Mouse (Mus musculus): ENCODE results near the gene Tcp11l2. TPM values are rescaled to one million over a fixed set of nuclear protein-coding genes. Genes with fewer than 3 reads are reported as not detected.

Tcp11l2 gene
- polyA plus RNA-seq, 1 experiment from 2014 or later, result 6.4 TPM

DNA sequence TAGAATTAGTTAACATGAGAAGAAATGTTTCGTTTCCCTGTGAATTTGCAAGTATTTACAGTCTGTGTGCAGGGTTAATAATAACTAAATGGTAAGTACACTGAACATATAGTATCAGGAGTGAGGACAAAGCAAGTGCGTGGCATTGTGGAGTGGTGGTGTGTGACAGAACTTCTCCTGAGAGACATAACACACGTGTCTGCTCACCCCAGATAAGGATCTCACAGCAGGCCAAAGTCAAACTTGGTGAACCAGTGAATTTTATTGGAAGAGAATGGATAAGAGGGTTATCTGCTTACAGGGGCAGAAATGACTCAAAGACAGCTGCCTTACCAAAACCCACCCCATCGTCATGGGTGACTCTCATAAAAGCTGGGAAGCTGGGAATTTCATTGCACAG lies 72.5 kb downstream of the Tcp11l2 start:
- Histone ChIP-seq H3K27ac (no peak overlapping the region), H3K4me3 (no peak overlapping the region), H3K27me3 (ENCODE audit: insufficient read depth, poor library complexity, severe bottlenecking) (no peaks in the 10 kb centered on the region), H3K36me3 (peaks cover 45% of the 10 kb centered on the region), H3K4me1 (no peaks in the 10 kb centered on the region), H3K9me3 (no peaks in the 10 kb centered on the region)
- no peak for DNase-seq (ENCODE audit: low spot score)
- WGBS, result 83% methylated on average over 4 of the region's 4 CpGs

DNA sequence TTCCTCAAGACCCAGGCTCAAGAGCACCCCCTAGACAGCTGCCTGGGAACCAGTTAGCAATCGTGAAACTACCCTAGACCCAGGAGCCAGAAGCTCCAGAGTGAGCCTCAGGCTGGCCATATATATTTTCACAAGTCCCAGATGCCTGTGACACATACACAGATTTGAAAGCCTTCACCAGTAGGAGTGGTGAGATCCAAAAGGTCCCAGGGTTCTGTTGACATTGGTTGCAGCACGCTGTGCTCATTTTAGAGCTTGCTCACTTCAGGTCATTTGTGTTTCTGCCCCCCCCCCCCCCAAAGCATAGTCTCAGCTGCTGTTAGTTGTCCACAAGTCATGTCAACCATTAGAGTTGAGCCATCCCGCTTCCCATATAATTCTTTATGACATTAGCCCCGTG lies 77.6 kb downstream of the Tcp11l2 start:
- no peak overlapping the region for H3K4me3 ChIP-seq
- peaks cover 26% of the 10 kb centered on the region for H3K36me3 ChIP-seq
- no peak overlapping the region for H3K27ac ChIP-seq
- no peaks in the 10 kb centered on the region for H3K27me3 ChIP-seq (ENCODE audit: insufficient read depth, poor library complexity, severe bottlenecking)
- H3K4me1 ChIP-seq, result no peaks in the 10 kb centered on the region
- no peaks in the 10 kb centered on the region for H3K9me3 ChIP-seq
- 79% methylated on average over 4 of the region's 4 CpGs for WGBS
- no peak for DNase-seq (ENCODE audit: low spot score)

DNA sequence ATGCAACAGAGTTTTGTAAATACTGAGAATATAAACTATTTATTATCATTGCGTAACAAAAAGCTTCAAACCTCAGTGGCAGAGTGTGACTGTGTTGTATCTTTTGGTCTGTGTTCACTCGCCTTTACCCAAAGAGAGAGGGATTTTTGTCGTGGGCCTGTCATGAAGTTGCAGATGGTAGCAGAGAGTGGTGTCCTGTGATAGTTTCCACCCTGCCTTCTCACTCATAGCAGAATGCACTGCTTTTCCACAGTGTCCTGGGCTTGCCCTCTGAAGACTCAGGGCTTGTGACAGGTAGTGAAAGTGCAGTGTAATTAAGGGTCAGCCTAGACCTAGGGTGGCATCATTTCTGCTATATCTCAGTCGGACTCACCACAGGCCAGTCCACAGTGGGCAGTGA lies 78.3 kb downstream of the Tcp11l2 start:
- no peaks in the 10 kb centered on the region for H3K27me3 ChIP-seq (ENCODE audit: insufficient read depth, poor library complexity, severe bottlenecking)
- WGBS, result 91% methylated on average over 4 of the region's 4 CpGs
- H3K4me1 ChIP-seq, result no peaks in the 10 kb centered on the region
- peaks cover 25% of the 10 kb centered on the region for H3K36me3 ChIP-seq
- no peak overlapping the region for H3K4me3 ChIP-seq
- H3K9me3 ChIP-seq, result no peaks in the 10 kb centered on the region
- no peak overlapping the region for H3K27ac ChIP-seq
- DNase-seq (ENCODE audit: low spot score), result no peak

DNA sequence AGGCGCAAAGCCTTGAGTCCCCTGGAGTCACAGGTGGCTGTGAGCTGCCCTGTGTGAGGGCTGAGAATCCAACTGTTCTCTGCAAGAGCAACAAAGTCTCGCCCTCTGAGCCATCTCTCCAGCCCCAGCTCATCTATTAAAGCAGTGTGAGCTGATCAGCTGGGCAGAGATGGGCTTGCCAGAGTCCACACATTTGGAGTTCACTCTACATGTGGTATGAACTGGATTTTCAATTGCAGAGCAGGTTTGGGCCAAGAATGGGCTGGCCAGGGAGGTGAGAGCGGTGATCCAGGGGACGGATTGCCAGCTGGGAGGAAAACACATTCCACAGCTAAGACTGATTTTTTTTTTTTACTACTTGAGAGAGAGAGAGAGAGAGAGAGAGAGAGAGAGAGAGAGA lies 80.2 kb downstream of the Tcp11l2 start:
- Histone ChIP-seq H3K4me3 (no peak overlapping the region), H3K27ac (no peak overlapping the region), H3K9me3 (no peaks in the 10 kb centered on the region), H3K36me3 (peaks cover 36% of the 10 kb centered on the region), H3K4me1 (no peaks in the 10 kb centered on the region), H3K27me3 (ENCODE audit: insufficient read depth, poor library complexity, severe bottlenecking) (no peaks in the 10 kb centered on the region)
- no peak for DNase-seq (ENCODE audit: low spot score)
- WGBS, result 83% methylated on average over 4 of the region's 4 CpGs

DNA sequence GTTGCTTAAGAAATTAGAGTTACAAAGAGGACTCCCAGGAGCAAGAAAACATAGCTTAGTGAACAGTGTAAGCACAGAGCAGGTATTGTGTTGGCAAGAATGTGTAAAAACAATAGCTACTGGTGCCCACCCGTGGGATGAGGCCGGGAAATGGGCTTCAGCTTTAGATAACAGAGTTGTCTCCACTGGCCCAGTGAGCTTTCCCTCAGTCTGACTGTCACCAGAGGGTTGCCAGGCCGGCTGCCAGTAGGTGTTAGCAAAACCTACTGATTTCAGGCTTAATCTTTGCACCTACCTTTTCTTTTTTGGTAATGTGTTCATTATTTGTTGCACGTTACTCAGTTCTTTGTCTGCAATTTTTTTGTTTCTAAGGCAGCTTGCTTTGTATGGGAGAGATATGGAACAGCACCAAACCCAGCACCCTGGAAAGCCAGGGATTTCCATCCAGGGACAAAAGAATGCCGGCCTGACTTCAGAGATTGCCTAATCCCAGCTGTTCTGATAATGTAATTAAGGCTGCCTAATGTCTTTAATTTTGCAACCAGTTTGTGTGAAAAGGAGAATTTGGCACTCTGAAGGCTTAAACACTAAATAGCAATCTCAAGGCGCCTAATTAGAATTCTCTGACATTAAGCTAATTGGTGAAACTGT lies 81.1 kb downstream of the Tcp11l2 start:
- no peak for DNase-seq (ENCODE audit: low spot score)
- no peaks in the 10 kb centered on the region for H3K4me1 ChIP-seq
- no peaks in the 10 kb centered on the region for H3K27me3 ChIP-seq (ENCODE audit: insufficient read depth, poor library complexity, severe bottlenecking)
- no peak overlapping the region for H3K27ac ChIP-seq
- no peaks in the 10 kb centered on the region for H3K9me3 ChIP-seq
- no peak overlapping the region for H3K4me3 ChIP-seq
- peaks cover 40% of the 10 kb centered on the region for H3K36me3 ChIP-seq
- WGBS, result 47% methylated on average over 6 of the region's 6 CpGs

DNA sequence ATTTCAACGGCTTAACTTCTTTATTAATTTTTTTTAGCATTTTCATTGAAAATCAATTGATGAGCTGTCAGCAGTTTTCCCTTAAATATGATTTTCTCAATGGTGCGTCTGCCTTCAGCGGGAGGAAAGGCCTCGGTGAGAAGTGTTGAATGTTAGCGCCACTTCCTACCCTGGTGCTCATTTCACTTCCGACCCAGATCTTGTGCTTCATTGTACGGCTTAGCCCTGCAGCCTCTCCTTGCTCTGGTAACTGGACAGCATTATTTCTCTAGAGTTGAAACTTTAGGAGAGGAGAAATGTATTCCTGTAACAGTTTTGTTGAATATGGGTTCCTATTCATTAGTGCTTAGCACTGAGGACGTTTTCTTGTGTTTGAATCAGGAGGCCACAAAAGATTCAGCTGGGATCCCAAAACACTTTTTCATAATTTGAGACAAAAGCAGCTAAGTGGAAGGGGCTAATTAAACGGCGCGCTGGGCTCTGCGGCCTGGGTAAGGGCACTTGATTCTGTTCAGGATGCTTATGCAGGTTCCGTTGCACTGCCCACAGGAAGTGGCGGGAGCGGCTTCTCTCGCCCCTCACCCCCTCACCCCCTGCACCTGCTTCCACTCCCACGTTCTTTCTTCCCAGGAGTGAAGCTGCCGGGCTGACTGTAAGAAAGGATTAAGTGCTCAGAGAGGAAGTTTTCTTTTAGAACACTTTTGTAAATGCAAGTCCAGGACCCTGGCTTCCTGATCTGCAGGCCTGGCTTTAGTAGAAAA lies 81.8 kb downstream of the Tcp11l2 start:
- H3K27me3 ChIP-seq (ENCODE audit: insufficient read depth, poor library complexity, severe bottlenecking), result no peaks in the 10 kb centered on the region
- H3K4me3 ChIP-seq, result no peak overlapping the region
- no peak overlapping the region for H3K27ac ChIP-seq
- DNase-seq (ENCODE audit: low spot score), result no peak
- H3K9me3 ChIP-seq, result no peaks in the 10 kb centered on the region
- peaks cover 37% of the 10 kb centered on the region for H3K36me3 ChIP-seq
- 69% methylated on average over 18 of the region's 18 CpGs for WGBS
- H3K4me1 ChIP-seq, result no peaks in the 10 kb centered on the region

DNA sequence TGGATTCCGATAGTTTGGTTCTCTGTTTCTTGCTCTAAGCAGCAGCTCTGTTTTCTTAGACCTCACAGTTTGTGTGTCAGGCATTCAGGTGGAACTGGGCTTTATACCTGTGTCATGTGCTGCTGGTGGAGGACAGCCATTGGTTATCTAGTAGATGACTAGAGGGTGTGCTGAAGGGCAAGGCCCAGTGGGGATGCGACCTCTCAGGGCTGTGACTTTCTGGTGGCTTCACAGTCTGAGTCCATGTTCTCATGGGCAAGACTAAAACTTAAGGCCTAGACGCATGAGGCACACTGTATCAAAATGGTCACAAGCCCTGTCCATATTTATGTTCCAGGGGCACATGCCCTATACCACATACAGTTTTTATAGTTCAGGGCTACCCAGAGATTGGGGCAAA lies 82.9 kb downstream of the Tcp11l2 start:
- no peaks in the 10 kb centered on the region for H3K9me3 ChIP-seq
- H3K27ac ChIP-seq, result no peak overlapping the region
- WGBS, result 87% methylated on average over 3 of the region's 3 CpGs

DNA sequence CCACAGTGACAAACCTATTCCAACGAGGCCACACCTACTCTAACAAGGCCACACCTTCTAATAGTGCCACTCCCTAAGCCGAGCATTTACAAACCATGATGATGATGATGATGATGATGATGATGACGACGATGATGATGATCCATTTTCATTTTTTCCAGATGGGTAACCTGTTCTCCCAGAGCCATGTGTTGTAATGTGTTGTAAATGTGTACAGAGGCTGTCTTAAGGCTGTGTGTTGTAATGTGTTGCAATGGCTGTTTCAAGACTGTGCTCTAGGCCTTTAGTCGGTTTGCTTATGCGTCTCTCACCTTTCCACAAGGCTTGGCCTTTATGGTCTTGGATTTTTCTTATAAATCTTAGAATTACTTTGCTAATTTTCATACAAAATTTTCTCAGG lies 85.7 kb downstream of the Tcp11l2 start:
- Histone ChIP-seq H3K27ac (no peak overlapping the region), H3K4me1 (0 out of 2 replicates have a peak, but pooled peaks cover 4% of the 10 kb centered on the region), H3K4me3 (no peak overlapping the region), H3K27me3 (ENCODE audit: insufficient read depth, poor library complexity, severe bottlenecking) (no peaks in the 10 kb centered on the region), H3K36me3 (peaks cover 28% of the 10 kb centered on the region), H3K9me3 (no peaks in the 10 kb centered on the region)
- WGBS, result 95% methylated on average over 6 of the region's 6 CpGs
- no peak for DNase-seq (ENCODE audit: low spot score)

More for the DNA sequence above, 82.9 kb downstream of the Tcp11l2 start:
- H3K27me3 ChIP-seq (ENCODE audit: insufficient read depth, poor library complexity, severe bottlenecking), result no peaks in the 10 kb centered on the region
- H3K4me1 ChIP-seq, result no peaks in the 10 kb centered on the region
- no peak for DNase-seq (ENCODE audit: low spot score)
- no peak overlapping the region for H3K4me3 ChIP-seq
- peaks cover 37% of the 10 kb centered on the region for H3K36me3 ChIP-seq

Other genes starting within 250 kb of the Tcp11l2 start
- 1.8 and 1.9 TPM in 2 replicates for gene Nuak1, start 136.0 kb upstream of the Tcp11l2 start, polyA plus RNA-seq (2016; fragmentation: Nextera tagmentation; extraction: Ambion mirVana)
- gene Ckap4, start 42.6 kb upstream of the Tcp11l2 start, polyA plus RNA-seq (2016; fragmentation: Nextera tagmentation; extraction: Ambion mirVana), result 83.9 and 87.7 TPM in 2 replicates
- 15.6 and 15.8 TPM in 2 replicates for gene Polr3b, start 45.7 kb downstream of the Tcp11l2 start, polyA plus RNA-seq (2016; fragmentation: Nextera tagmentation; extraction: Ambion mirVana)
- 0.36 TPM in 1 of 2 replicates, not detected in the other for gene Rfx4, start 179.4 kb downstream of the Tcp11l2 start, polyA plus RNA-seq (2016; fragmentation: Nextera tagmentation; extraction: Ambion mirVana)